Mouse (Mus musculus) intestine, postnatal 0 days (tissue): ENCODE measurements around the gene Olfr1016. TPM values are rescaled to one million over a fixed set of nuclear protein-coding genes. Genes with fewer than 3 reads are reported as not detected.

Experiments used
- ATAC-seq: fragments of 200-750 bp; cut with Nextera tagmentation; 2 replicates; pipeline ENCODE4 v1.8.0; 2017; ENCODE audit warnings: mild to moderate bottlenecking, moderate TSS enrichment, moderate library complexity
- H3K27ac ChIP-seq: fragments of 300-500 bp; sonication (generic); 2 replicates; pipeline ENCODE4 v1.5.1; 2014; ENCODE audit warnings: mild to moderate bottlenecking, low read depth, low read length, moderate library complexity
- H3K27me3 ChIP-seq: fragments of 300-500 bp; sonication (generic); replicated peaks from 2 replicates; pipeline ENCODE4 v1.6.1; 2014; ENCODE audit warnings: low read length, mixed read lengths; ENCODE audit not compliant: control insufficient read depth, insufficient read depth
- H3K36me3 ChIP-seq: fragments of 300-500 bp; sonication (generic); 2 replicates; pipeline ENCODE4 v1.6.1; 2014; ENCODE audit warnings: mild to moderate bottlenecking, moderate library complexity; ENCODE audit not compliant: control insufficient read depth, insufficient read depth
- H3K4me1 ChIP-seq: fragments of 300-500 bp; sonication (generic); replicated peaks from 2 replicates; pipeline ENCODE4 v1.6.1; 2014; ENCODE audit warnings: antibody characterized with exemption, low read length, mixed read lengths; ENCODE audit not compliant: control insufficient read depth, insufficient read depth
- H3K4me2 ChIP-seq: fragments of 300-500 bp; sonication (generic); replicated peaks from 2 replicates; pipeline ENCODE4 v1.6.1; 2014; ENCODE audit warnings: low read depth, mild to moderate bottlenecking, moderate library complexity
- H3K4me3 ChIP-seq: fragments of 300-500 bp; sonication (generic); 2 replicates; pipeline ENCODE4 v1.5.1; 2014; ENCODE audit warnings: low read depth, low read length
- H3K9ac ChIP-seq: fragments of 300-500 bp; sonication (generic); 2 replicates; pipeline ENCODE4 v1.6.1; 2014; ENCODE audit warnings: mild to moderate bottlenecking, low read depth, low read length
- H3K9me3 ChIP-seq: fragments of 300-500 bp; sonication (generic); 2 replicates; pipeline ENCODE4 v1.6.1; 2016; ENCODE audit warnings: mixed run types; ENCODE audit not compliant: control insufficient read depth
- CTCF ChIP-seq: sonication (generic); IDR thresholded peaks from 2 replicates; pipeline ENCODE4 v1.5.1; 2016; ENCODE audit warnings: low read depth, mild to moderate bottlenecking, control low read depth, antibody characterized with exemption, moderate library complexity
- WGBS: fragments of 180-500 bp; shearing (Covaris S2); extraction: QIAGEN DNeasy Blood & Tissue Kit; methylation state at CpG from one replicate; pipeline ENCODE4 v1.1.7; 2014; 5-methylcytosine and 5-hydroxymethylcytosine counted together
- polyA plus RNA-seq: library from polyadenylated mRNA; unstranded; fragments of >200 nt; fragmentation: Nextera tagmentation; extraction: Ambion mirVana; gene quantifications from 2 replicates; pipeline ENCODE4 v1.2.1, GENCODE M21; 2015

Gene Olfr1016
- not detected in 2 replicates for polyA plus RNA-seq

GRCm38 (mm10) chr2:85802444-85802843, at the start of gene Olfr1016:
Gene Olfr1016, minus strand, starts transcription at chr2:85802544.
- ATAC-seq = no peak
- WGBS = 90% methylated on average over 2 of the region's 2 CpGs
- H3K27me3 ChIP-seq = no peaks in the 10 kb centered on the region

DNA sequence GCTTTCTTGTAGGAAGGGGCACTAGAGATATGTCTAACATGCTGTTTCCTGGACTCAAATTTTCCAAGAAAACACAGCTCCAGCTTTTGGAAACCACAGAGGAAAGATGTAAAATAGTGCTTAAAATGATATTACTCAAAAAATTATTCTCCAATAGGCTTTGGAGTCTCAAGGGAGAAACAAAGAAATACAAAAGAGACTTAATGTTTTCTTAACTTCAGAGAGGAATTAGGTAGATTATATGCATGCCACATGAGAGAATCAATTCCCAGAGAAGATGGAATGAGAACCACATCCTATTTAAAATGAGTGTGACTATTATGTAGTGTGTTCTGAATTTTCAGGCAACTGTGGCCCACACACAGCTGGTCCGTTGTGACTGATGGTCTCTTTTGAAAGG, 44.4 kb upstream of the Olfr1016 start, which contains the start of gene Olfr1020:
Gene Olfr1020 (plus strand): TSS at position 301 of the 400 bp plus-strand sequence.
- 92% methylated on average over 1 of the region's 1 CpGs for WGBS
- H3K4me1 ChIP-seq = no peaks in the 10 kb centered on the region
- no peak within 1 kb of the TSS for H3K4me3 ChIP-seq
- H3K9ac ChIP-seq = no peak within 1 kb of the TSS
- H3K9me3 ChIP-seq = no peaks in the 10 kb centered on the region
- H3K4me2 ChIP-seq = no peak within 1 kb of the TSS
- H3K36me3 ChIP-seq = no peaks in the 10 kb centered on the region
- ATAC-seq = no peak
- no peak within 1 kb of the TSS for H3K27ac ChIP-seq
- TF ChIP-seq CTCF = no peak
- no peaks in the 10 kb centered on the region for H3K27me3 ChIP-seq

More at GRCm38 (mm10) chr2:85802444-85802843, at the start of gene Olfr1016:
- no peak for TF ChIP-seq CTCF
- Histone ChIP-seq H3K9me3 (no peaks in the 10 kb centered on the region), H3K4me1 (no peaks in the 10 kb centered on the region), H3K4me3 (no peak within 1 kb of the TSS), H3K9ac (no peak within 1 kb of the TSS), H3K36me3 (no peaks in the 10 kb centered on the region), H3K27ac (no peak within 1 kb of the TSS), H3K4me2 (no peak within 1 kb of the TSS)

DNA sequence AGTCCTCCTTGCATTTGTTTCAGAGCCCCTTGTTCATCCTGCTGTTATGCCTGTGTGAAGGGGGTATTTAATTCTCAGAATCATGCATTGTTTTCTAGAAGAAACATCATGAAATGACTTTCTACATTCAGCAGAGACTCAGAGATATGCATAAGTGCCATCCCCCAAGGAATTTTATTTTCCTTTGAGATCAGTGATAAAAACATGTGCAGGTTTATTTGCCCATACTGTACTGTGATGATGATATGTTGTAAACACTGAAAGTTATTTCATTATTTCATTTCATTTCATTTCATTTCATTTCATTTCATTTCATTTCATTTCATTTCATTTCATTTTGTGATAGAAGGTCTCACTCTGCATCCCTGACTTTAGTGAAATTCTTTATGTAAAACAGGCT, 43.0 kb upstream of the Olfr1016 start, which contains the start of gene Olfr1019:
Gene Olfr1019 (minus strand): TSS at position 101 of the 400 bp plus-strand sequence.
- Histone ChIP-seq H3K36me3 (no peaks in the 10 kb centered on the region), H3K27me3 (no peaks in the 10 kb centered on the region), H3K4me3 (no peak within 1 kb of the TSS), H3K27ac (no peak within 1 kb of the TSS), H3K9me3 (no peaks in the 10 kb centered on the region), H3K4me2 (no peak within 1 kb of the TSS), H3K4me1 (no peaks in the 10 kb centered on the region), H3K9ac (no peak within 1 kb of the TSS)
- TF ChIP-seq CTCF = no peak
- no peak for ATAC-seq

GRCm38 (mm10) chr2:85818179-85818578, 15.8 kb upstream of the Olfr1016 start, which contains the start of gene Olfr1018:
Gene Olfr1018, plus strand, starts transcription at chr2:85818479.
- no peaks in the 10 kb centered on the region for H3K4me1 ChIP-seq
- no peak within 1 kb of the TSS for H3K4me2 ChIP-seq
- no peak for ATAC-seq
- no peak within 1 kb of the TSS for H3K9ac ChIP-seq
- H3K36me3 ChIP-seq = no peaks in the 10 kb centered on the region
- no peaks in the 10 kb centered on the region for H3K9me3 ChIP-seq
- no peak within 1 kb of the TSS for H3K27ac ChIP-seq
- no peak within 1 kb of the TSS for H3K4me3 ChIP-seq
- no peaks in the 10 kb centered on the region for H3K27me3 ChIP-seq
- no peak for TF ChIP-seq CTCF

DNA sequence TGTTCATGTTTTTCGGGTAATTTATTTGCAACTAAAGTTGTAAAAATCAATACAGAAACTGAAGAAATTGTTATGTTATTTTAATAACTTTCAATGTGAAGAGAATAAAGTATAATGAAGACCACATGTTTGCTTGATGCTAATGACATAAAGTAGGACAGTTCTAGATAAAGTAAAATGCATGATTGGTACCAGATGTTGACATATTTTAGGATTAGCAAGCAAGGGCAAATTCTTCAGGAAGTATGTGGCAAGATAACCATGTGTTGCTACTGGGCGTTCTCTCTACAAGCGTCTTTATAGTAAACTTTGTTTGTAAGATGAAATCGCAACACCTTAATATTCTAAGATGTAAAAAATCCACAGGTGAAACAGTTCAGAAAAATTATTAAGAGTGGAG, 2.2 kb upstream of the Olfr1016 start:
- no peak overlapping the region for H3K4me2 ChIP-seq
- H3K27ac ChIP-seq = no peak overlapping the region
- H3K9ac ChIP-seq = no peak overlapping the region
- no peaks in the 10 kb centered on the region for H3K4me1 ChIP-seq
- H3K9me3 ChIP-seq = no peaks in the 10 kb centered on the region
- H3K36me3 ChIP-seq = no peaks in the 10 kb centered on the region
- WGBS = 84% methylated on average over 4 of the region's 4 CpGs
- TF ChIP-seq CTCF = no peak
- H3K4me3 ChIP-seq = no peak overlapping the region
- ATAC-seq = no peak
- H3K27me3 ChIP-seq = no peaks in the 10 kb centered on the region

- H3K4me1 ChIP-seq = no peaks in the 10 kb centered on the region
- no peak overlapping the region for H3K4me3 ChIP-seq
- no peak for ATAC-seq
- 45% methylated on average over 2 of the region's 2 CpGs for WGBS
- no peak for TF ChIP-seq CTCF
- H3K27ac ChIP-seq = no peak overlapping the region
- H3K4me2 ChIP-seq = no peak overlapping the region
- no peaks in the 10 kb centered on the region for H3K9me3 ChIP-seq
- no peak overlapping the region for H3K9ac ChIP-seq
- H3K27me3 ChIP-seq = no peaks in the 10 kb centered on the region
- H3K36me3 ChIP-seq = no peaks in the 10 kb centered on the region
Measured at GRCm38 (mm10) chr2:85792331-85792730, 10.0 kb downstream of the Olfr1016 start.

GRCm38 (mm10) chr2:85781717-85782116, 20.6 kb downstream of the Olfr1016 start, which contains the start of gene Olfr1015:
Gene Olfr1015, plus strand, starts transcription at chr2:85782017.
- no peak within 1 kb of the TSS for H3K27ac ChIP-seq
- H3K36me3 ChIP-seq = no peaks in the 10 kb centered on the region
- no peak within 1 kb of the TSS for H3K4me2 ChIP-seq
- no peak within 1 kb of the TSS for H3K9ac ChIP-seq
- H3K4me3 ChIP-seq = no peak within 1 kb of the TSS
- TF ChIP-seq CTCF = no peak
- no peak for ATAC-seq
- no peaks in the 10 kb centered on the region for H3K4me1 ChIP-seq
- no peaks in the 10 kb centered on the region for H3K27me3 ChIP-seq
- H3K9me3 ChIP-seq = no peaks in the 10 kb centered on the region
